Mouse (Mus musculus): ENCODE measurements around the gene Mogat2.

Mogat2 gene

DNA sequence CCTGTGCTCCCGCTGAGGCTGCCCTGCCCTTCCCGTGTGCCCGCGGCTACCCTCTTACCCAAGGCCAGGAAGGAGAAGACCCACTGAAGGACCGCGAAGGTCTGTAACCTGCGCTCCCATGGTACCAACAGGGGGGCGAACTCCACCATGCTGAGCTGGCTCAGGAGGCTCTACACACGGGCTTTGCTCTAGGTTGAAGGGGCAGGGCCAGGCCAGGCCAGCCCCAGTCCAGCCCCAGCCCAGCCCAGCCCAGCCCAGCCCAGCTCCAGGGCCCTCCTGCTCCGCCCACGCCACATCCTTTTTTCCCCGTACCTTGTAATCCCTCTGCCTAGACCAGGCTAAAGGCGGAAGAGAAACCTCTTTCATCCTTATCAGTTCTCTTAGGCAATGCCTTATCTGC is at the start of gene Mogat2:
Gene Mogat2, minus strand, starts transcription at position 203 of the 400 bp plus-strand sequence.
- no peak for DNase-seq (ENCODE audit: low read depth, low spot score)

GRCm38 (mm10) chr7:99287287-99287686 is 48.9 kb upstream of the Mogat2 start:
- no peak for DNase-seq (ENCODE audit: low read depth, low spot score)

DNA sequence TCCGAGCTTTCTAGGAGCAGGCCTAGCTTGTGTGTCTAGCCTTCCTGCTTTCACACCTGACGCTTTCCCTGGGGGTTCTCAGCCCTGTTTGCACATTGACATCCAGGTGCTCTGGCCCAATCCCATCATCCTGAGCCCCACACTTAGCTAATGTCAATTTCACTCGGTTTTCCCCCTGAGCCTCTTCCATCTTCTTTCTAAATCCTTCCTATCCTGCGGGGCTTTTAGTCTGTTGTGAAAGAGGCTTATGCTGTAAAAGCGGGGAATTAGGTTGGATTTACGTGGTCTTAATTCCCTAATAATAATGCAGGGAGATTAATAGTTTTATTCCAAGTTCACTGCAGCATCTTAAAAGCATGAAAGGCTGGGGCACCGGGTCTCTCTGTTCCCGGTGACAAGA is 41.2 kb upstream of the Mogat2 start:
- no peak for DNase-seq (ENCODE audit: low read depth, low spot score)

- no peak for DNase-seq (ENCODE audit: low read depth, low spot score)
These were observed 39.9 kb upstream of the Mogat2 start for GRCm38 (mm10) chr7:99278309-99278708.

DNA sequence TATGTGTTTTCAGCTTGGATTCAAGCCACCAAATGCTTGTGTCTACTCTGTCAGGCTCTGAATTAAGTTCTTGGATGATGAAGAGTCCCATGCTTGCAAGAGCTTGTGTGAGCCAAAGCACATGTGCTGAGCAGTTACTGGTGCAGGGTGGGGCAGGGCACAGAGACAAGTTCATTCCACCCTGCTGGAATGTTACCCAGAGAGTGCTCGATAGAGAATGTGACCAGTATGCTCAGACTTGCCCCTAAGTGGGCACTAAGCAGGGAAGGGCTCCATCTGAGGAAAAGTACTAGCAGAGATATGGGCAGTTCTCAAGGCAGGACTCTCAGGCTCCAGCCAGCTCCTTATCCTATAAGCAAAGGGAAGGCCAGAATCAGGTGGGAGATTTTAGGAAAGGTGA is 38.3 kb upstream of the Mogat2 start:
- DNase-seq (ENCODE audit: low read depth, low spot score): no peak

DNA sequence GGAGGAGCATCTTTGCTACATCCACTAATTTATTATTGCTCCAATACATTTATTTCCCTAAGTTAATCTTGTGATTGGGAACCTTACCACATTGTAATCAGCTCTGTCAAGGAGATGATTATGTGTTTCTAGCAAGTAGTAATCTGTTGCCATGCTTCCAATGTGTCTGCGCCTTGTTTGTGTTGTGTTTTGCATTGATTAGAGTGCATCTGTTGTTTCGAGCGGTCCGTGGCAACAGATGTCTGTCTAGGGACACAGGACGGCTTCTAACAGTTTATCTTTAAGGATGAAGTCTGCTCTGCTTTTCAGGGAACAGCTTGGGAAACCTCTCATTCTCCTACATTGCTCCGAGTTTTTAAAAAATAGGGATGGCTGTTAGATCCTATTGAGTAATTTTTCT is 36.7 kb upstream of the Mogat2 start:
- DNase-seq (ENCODE audit: low read depth, low spot score): no peak

DNA sequence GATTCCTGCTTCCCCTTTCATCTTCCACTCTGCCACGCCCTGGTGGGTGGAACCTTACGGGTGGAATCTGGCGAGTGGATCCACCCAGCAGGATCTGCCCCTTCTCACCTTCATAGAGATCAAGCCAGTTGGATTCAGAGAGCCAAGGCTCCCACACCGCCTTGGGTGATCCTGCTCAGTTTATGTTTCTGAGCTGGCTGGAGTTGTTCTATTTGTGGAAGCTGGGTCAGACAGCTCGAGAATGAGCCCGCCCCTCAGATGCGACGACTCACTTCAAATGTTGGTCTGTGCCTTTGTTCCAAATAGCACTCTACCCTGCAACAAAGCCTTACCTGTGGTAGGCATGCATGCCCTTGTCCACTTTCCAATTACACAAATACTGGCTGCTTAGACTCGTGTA is 33.2 kb upstream of the Mogat2 start:
- no peak for DNase-seq (ENCODE audit: low read depth, low spot score)

DNA sequence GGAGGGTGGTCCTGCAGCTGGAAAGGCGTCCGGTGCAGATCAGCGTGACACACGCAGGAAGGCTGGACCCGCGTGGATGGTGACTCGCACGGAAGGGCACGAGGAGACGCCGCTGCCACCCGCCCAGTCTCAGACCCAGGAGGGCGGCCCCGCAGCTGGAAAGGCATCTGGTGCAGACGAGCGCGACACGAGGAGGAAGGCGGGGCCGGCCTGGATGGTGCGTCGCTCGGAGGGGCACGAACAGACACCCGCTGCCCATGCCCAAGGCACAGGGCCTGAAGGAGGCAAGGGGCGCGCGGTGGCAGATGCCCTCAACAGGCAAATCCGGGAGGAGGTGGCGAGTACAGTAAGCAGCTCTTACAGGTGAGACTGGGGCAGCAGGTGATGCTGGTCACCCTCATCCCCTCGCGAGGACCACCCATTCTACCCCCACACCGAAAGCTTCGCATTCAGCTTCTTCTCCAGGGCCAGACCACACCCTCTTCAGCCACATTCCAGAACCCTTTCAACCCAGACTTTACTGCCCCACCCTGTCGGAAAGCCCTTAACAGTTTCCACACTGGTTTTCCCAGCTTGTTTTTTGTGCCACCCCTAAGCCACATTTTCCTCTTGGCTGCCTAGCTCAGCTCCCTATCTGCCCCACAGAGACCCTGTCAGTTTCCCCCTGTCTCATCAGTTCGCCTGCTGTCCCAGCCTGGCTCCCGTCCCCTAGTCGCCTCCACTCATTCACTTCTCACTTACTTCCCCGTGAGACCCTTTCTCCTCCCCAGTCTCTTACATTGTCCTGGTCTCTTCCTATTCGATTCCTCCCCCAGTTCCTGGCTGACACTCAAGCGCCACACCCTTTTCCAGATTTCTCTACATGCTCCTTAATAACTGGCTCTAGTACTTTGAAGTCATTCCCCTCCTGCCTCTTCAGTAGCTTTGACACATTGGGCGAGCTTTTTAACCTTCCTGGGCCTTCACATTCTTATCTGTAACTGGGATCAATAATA is 30.8 kb upstream of the Mogat2 start:
- peak; percentile 82 for DNase-seq (ENCODE audit: low read depth, low spot score)

GRCm38 (mm10) chr7:99268506-99268900 is 30.1 kb upstream of the Mogat2 start:
- DNase-seq (ENCODE audit: low read depth, low spot score): no peak

GRCm38 (mm10) chr7:99267897-99268505 is 29.6 kb upstream of the Mogat2 start:
- DNase-seq (ENCODE audit: low read depth, low spot score): peak; percentile 74

- DNase-seq (ENCODE audit: low read depth, low spot score): peak; percentile 90
These were observed 29.0 kb upstream of the Mogat2 start, which contains the start of gene Map6 for GRCm38 (mm10) chr7:99267251-99267896. Map6 (plus strand) TSS chr7:99267447.

DNA sequence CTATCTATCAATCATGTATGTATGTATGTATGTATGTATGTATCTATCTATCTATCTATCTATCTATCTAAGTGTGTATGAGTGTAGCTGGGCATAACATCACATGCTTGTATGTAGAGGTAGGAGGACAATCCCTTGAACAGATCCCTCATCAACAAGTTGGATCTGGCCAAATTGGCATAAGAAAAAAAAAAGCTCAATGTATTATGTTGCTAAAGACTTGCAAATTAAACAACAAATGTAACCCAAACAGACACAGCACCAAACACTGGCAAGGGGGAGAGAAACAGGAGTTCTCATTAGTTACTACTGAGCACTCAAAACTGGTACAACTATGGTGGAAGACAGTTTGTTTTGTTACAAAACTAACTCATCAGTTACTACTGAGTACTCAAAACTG is 26.2 kb upstream of the Mogat2 start:
- no peak for DNase-seq (ENCODE audit: low read depth, low spot score)

- DNase-seq (ENCODE audit: low read depth, low spot score): no peak
These were observed 25.1 kb upstream of the Mogat2 start for GRCm38 (mm10) chr7:99263509-99263908.

GRCm38 (mm10) chr7:99261900-99262299 is 23.5 kb upstream of the Mogat2 start:
- DNase-seq (ENCODE audit: low read depth, low spot score): peak; percentile 74

- DNase-seq (ENCODE audit: low read depth, low spot score): no peak
These were observed 16.6 kb upstream of the Mogat2 start for GRCm38 (mm10) chr7:99255006-99255405.

DNA sequence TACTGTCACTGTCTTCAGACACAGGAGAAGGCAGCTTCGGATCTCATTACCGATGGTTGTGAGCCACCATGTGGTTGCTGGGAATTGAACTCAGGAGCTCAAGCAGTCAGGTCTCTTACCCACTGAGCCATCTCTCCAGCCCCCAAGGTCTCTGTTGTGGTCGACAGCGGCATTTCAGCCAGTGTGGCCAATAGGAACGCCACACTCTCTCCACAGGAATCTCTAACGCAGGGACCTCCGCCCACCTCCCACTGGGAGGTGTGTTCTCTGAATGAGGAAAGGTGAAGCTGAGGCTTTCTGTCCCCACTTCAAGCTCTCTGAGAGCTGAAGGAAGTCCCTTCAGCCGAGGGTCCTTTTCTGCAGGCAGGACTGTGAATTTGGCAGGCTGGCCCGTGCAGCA is 12.0 kb upstream of the Mogat2 start:
- peak; percentile 76 for DNase-seq (ENCODE audit: low read depth, low spot score)

DNA sequence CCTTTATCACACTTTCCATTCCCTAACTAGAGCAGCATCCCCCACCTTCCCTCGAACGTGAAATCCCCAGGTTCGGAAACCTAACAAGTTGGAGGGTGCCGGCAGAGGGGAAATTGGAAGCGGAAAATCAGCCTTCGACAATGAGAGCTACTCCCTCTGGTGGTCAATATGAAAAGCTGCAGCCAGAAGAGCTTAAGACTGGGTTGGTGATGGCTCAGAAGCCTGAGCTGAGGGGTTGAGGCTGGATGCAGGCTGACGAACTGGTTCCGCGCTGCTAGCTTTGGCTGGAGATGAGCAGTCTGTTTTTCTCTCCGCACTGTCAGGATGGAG is 11.1 kb upstream of the Mogat2 start:
- peak; percentile 85 for DNase-seq (ENCODE audit: low read depth, low spot score)

DNA sequence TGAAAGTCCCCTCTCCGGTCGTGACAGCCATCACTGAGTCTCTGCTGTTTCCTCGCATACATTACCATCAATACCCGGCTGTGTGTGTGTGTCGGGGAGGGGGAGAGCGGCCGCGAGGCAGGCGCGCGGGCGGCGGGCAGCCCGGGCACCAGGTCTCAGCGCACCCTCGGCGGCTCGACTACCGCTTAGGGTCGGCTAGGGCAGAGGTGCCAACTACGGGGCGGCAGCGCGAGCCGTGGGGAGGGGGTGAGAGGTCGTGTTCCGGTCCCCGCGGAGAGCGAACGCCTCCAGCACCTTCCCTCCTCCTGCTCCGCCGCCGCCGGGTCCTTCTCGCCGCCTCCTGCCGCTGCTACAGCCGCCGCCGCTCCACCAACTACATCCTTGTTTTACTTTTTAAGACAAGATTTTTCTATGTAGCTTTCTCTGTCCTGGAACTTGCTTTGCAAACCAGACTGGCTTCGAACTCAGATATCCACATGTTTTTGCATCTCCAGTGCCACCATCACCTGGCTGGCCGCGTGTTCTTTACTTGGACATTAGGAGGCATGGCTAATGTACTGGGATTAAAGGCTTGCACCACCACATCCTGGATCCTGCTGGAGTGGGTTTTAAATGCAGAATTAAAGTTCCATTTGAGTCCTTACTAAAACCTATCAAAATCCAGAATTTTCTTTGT is 10.6 kb upstream of the Mogat2 start:
- DNase-seq (ENCODE audit: low read depth, low spot score): no peak

GRCm38 (mm10) chr7:99248157-99248742 is 9.8 kb upstream of the Mogat2 start:
- DNase-seq (ENCODE audit: low read depth, low spot score): no peak

DNA sequence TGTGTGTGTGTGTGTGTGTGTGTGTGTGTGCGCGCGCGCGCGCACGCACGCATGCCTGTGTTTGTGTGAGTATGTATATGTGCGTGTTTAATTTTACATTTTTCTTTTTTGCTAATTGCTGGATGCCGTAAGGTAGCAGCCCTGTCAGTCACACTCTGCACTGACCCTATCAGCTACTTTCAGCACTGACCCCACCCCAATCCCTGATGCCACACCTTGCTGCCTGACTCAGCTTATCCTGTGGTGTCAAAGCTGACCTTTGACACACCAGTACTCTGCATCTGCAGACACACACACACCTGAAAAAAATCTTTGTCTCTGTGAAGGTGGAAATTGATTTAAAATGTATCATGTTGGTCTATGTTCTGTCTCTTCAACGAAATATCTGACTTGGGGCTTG is 3.7 kb upstream of the Mogat2 start:
- DNase-seq (ENCODE audit: low read depth, low spot score): no peak

DNA sequence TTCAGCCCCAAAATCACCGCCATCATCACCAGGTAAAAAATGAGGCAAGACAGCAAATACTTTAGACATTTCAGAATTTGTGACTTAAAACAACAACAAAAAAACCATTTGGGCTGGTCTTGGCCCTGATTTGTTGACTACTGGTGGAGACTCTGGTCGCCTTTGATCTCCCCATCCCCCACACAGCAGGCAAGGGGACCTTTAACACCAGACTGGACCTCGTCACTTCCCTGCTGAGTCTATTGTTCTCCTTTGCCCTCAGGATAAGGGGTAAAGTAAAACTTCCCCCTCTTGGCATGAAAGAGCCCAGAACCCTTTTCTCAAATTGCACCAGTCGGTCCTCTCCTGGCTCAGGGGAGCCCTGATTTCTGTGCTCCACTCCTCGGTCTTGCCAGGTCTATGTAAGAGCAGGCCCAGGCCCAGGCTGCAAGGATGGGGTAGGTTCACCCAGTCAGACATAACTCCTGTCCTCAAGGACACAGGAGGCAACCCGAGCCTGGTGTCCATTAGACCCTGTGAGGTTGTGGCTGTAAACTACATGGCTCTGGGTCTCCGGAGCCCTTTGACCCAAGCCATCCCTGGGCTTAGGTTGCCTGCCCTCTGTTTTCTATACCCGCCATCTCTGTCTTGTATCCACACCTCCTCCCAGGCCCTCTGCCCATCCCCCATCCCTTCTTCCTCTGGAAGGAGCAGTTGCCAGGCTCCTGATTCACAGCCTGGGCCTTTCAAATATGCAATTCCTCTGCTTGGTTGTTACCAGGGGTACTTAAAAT is 1.3 kb downstream of the Mogat2 start:
- DNase-seq (ENCODE audit: low read depth, low spot score): peak; percentile 12

Measured in R1 (cell line).